Mouse (Mus musculus) neutrophil, adult 5-6 weeks (primary cell): ENCODE measurements around the gene Ccdc189. TPM values are rescaled to one million over a fixed set of nuclear protein-coding genes. Genes with fewer than 3 reads are reported as not detected.

Experiments
- total RNA-seq: library from RNA; stranded (forward); fragments of 200-1000 nt; gene quantifications from 2 replicates; pipeline ENCODE4 v1.2.3, GENCODE M21; 2017

The Ccdc189 gene
- total RNA-seq, 1 experiment from 2014 or later = 16.8 TPM

Other genes starting within 250 kb of the Ccdc189 start
- gene Zfp768, start 243.0 kb downstream of the Ccdc189 start, total RNA-seq = 5.4 and 6.8 TPM in 2 replicates
- gene Zfp747, start 212.5 kb downstream of the Ccdc189 start, total RNA-seq = 23.5 and 24.2 TPM in 2 replicates
- 7.7 and 8.7 TPM in 2 replicates for gene 9130019O22Rik, start 201.4 kb downstream of the Ccdc189 start, total RNA-seq
- gene E430018J23Rik, start 195.0 kb downstream of the Ccdc189 start, total RNA-seq = 7.7 and 9.8 TPM in 2 replicates
- gene Zfp764, start 181.8 kb downstream of the Ccdc189 start, total RNA-seq = 19.3 and 24.2 TPM in 2 replicates
- 21.1 and 22.7 TPM in 2 replicates for gene Zfp688, start 166.5 kb downstream of the Ccdc189 start, total RNA-seq
- 2.1 and 2.7 TPM in 2 replicates for gene Zfp689, start 139.4 kb downstream of the Ccdc189 start, total RNA-seq
- 129 and 155 TPM in 2 replicates for gene Prr14, start 129.0 kb downstream of the Ccdc189 start, total RNA-seq
- 92.1 and 93.0 TPM in 2 replicates for gene Fbrs, start 109.4 kb downstream of the Ccdc189 start, total RNA-seq
- 38.2 and 45.9 TPM in 2 replicates for gene Srcap, start 76.6 kb downstream of the Ccdc189 start, total RNA-seq
- gene Gm42715, start 69.0 kb downstream of the Ccdc189 start, total RNA-seq = 11.8 and 12.4 TPM in 2 replicates
- gene Tmem265, start 27.2 kb downstream of the Ccdc189 start, total RNA-seq = 0.58 and 9.6 TPM in 2 replicates
- gene Phkg2, start 15.3 kb downstream of the Ccdc189 start, total RNA-seq = 74.8 and 88.3 TPM in 2 replicates
- gene Rnf40, start 172 bp upstream of the Ccdc189 start, total RNA-seq = 127 and 137 TPM in 2 replicates
- 1.7 and 2.2 TPM in 2 replicates for gene Zfp629, start 27.2 kb upstream of the Ccdc189 start, total RNA-seq
- gene Bcl7c, start 120.3 kb upstream of the Ccdc189 start, total RNA-seq = 11.6 and 17.4 TPM in 2 replicates
- not detected in 2 replicates for gene Ctf1, start 124.1 kb upstream of the Ccdc189 start, total RNA-seq
- gene Ctf2, start 143.6 kb upstream of the Ccdc189 start, total RNA-seq = not detected in 2 replicates
- gene Fbxl19, start 155.9 kb upstream of the Ccdc189 start, total RNA-seq = 9.0 and 9.2 TPM in 2 replicates
- 35.7 and 42.8 TPM in 2 replicates for gene Orai3, start 181.2 kb upstream of the Ccdc189 start, total RNA-seq
- gene Setd1a, start 188.1 kb upstream of the Ccdc189 start, total RNA-seq = 14.4 and 16.7 TPM in 2 replicates
- 3.3 and 3.5 TPM in 2 replicates for gene Gm49388, start 197.0 kb upstream of the Ccdc189 start, total RNA-seq
- gene Hsd3b7, start 212.0 kb upstream of the Ccdc189 start, total RNA-seq = 4.4 and 4.5 TPM in 2 replicates
- 93.0 and 99.9 TPM in 2 replicates for gene Stx4a, start 235.7 kb upstream of the Ccdc189 start, total RNA-seq
- not detected in 2 replicates for gene Stx1b, start 236.0 kb upstream of the Ccdc189 start, total RNA-seq